Mouse (Mus musculus) splenic B cell, adult 2 months (primary cell): ENCODE measurements at regions not wholly inside any gene's neighbourhood (a gene's known extent, or its start where the extent isn't known, plus 50 kb on each side); places are given as distances from the start of the nearest gene placed in this dataset.
"Not testable (repeated sequence)": the region's sequence is repeated elsewhere in the genome, so short reads cannot be mapped to it uniquely, and the experiment has no call there.

Experiments used
- DNase-seq: peaks from one replicate; pipeline ENCODE4 v3.0.0-alpha.2; 2011; ENCODE audit warnings: low read depth, low spot score
- H3K27me3 ChIP-seq: 2 replicates; pipeline ENCODE4 v1.6.1; 2012; ENCODE audit warnings: mild to moderate bottlenecking, low read length, moderate library complexity, mixed read lengths; ENCODE audit not compliant: control insufficient read depth, poor library complexity, insufficient read depth, severe bottlenecking
- H3K36me3 ChIP-seq: 2 replicates; pipeline ENCODE4 v1.6.1; 2012; ENCODE audit warnings: mild to moderate bottlenecking, low read length, moderate library complexity, mixed read lengths; ENCODE audit not compliant: control insufficient read depth, poor library complexity, insufficient read depth, severe bottlenecking

DNA sequence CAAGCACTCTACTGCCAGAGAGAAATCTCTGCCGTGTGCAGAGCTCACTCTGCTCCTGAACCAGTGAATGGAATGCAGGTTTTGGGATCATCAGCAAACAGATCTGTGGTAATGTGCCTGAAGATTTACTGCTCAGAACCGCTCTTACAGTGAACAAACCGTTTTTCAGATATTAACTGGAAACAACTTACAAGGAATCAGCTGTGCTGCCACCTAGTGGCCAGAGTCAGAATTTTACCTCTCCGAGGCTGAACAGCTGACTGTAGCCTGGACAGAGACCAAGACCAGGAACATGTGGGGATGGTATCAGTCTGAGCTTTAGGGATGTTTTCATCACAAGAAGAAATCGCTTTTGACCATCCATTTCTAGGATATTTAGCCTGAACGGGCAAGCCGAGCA lies 65.3 kb downstream of the Gm15023 start:
- not testable (repeated sequence) for DNase-seq, H3K36me3 ChIP-seq, H3K27me3 ChIP-seq

DNA sequence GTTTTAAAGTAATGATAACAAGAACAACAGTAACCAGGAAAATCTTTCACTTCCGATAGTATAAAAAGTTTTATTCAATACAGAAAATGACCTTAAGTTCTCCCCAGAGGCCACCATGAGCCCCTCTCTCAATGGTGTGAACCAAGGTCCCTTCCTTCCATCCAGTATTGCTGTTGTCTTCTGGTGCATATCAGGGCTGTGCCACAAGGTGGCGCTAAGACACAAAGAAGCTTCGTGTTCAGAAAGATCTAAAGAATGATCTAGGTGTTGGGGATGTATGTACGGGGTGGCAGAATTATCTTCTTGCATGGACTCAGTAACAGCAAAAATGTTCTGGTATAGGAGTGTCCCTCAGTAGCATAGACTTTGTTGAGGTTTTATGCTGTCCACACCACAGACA lies 66.6 kb downstream of the Gm15023 start:
- H3K27me3 ChIP-seq, H3K36me3 ChIP-seq: not testable (repeated sequence)
- peak; percentile 33 for DNase-seq

DNA sequence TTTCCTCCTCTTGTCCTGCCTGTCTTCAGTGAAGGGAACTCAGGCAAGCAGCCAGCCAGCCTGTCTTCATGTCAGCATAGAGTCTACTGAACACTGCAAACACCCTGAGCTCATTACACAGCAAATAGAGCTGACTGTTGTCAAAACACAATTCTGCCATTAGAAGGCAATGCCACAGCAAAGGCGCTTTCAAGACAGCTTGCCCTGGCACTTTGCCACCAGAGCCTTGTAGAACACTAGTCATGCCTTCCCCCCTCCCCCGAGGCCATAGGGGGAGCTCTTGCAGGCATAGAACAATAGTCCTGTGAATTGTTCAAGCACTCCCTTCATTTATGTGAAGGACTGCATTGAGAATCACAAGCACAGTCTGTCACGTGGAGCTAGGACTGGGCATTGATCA lies 75.8 kb downstream of the Gm15023 start:
- no peaks in the 10 kb centered on the region for H3K27me3 ChIP-seq
- no peak for DNase-seq
- H3K36me3 ChIP-seq = no peaks in the 10 kb centered on the region

DNA sequence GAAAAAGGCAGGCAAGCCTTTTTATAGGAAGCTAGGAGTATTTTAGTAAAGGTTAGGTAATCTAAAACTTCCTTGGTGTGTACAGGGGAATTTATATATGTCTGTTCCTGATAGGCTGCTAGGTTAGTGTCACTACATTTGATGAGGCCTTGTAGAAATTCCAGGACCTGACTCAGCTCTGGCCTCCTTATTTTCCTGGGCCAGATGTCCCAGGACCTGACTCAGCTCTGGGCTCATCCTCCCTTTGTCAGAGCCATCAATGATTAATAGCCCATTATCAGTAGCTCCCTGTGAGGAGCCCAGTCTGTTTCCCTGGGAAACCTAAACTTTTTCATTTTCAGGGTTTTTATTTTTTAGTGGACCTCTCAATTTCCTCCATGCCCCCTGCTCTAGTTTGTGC lies 79.3 kb downstream of the Gm15023 start:
- no peak for DNase-seq
- H3K27me3 ChIP-seq = no peaks in the 10 kb centered on the region

DNA sequence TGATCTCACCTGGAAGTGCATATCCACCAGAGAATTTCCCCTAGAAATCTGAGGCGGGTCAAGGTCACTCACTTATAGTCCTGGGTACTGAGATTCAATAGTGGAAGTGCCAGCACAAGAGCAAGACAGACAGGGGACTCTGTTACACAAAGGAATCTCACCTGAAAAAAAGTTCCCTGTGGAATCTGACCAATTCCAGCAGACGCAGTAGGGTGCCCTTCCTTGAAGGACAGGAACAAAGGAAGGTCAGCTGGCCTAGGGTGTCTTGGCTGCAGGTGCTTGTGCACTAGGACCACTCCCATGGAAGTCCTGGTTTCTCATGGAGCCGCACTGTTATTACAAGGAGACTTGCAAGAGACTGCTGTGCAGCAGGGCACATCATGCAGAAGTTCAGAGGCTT lies 81.2 kb downstream of the Gm15023 start:
- Histone ChIP-seq H3K27me3 (no peaks in the 10 kb centered on the region), H3K36me3 (no peaks in the 10 kb centered on the region)
- no peak for DNase-seq

More for the DNA sequence above, 79.3 kb downstream of the Gm15023 start:
- no peaks in the 10 kb centered on the region for H3K36me3 ChIP-seq

DNA sequence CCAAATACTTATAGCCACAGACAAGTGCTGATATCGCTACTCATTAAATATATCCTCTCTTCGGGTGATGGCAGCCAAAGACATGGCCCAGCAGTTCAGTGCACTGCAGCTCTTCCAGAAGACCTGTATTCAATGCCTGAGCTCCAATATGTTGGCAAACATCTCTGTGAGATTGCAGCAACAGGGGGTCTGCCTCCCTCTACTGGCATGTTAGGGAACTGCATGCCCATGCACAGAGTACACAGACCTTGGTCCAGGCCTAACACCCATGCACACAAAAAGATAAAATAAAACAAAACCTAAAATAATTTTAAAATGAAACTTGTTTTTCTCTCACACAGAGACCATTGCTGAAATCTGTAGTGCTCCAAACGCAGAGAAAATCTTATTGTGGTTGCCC lies 82.1 kb upstream of the Zmat1 start:
- peak; percentile 47 for DNase-seq
- not testable (repeated sequence) for H3K36me3 ChIP-seq, H3K27me3 ChIP-seq

DNA sequence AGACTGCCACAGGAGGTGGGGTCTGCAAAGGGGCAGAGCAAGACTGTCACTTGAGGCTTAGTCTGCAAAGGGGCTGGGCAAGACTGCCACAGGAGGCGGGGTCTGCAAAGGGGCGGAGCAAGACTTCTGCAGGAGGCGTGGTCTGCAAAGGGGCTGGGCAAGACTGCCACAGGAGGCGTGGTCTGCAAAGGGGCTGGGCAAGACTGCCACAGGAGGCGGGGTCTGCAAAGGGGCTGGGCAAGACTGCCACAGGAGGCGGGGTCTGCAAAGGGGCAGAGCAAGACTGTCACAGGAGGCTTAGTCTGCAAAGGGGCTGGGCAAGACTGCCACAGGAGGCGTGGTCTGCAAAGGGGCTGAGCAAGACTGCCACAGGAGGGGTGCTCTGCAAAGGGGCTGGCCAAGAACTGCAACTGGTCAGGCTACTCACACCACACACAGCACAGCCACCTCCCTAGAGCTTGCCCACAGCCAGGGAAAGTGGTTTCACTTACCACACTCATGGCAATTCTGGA lies 78.1 kb upstream of the Zmat1 start:
- not testable (repeated sequence) for DNase-seq, H3K27me3 ChIP-seq, H3K36me3 ChIP-seq

DNA sequence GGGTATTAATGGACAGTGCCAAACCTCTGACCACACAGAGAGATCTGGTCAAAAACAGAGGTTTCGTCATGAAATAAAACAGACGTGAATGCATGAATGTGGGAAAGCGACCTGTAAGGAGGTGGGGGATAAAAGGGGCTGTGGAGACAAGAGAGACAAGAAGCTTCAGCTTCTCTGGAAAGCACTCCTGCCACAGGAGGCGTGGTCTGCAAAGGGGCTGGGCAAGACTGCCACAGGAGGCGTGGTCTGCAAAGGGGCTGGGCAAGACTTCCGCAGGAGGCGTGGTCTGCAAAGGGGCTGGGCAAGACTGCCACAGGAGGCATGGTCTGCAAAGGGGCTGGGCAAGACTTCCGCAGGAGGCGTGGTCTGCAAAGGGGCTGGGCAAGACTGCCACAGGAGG lies 77.6 kb upstream of the Zmat1 start:
- H3K27me3 ChIP-seq, H3K36me3 ChIP-seq, DNase-seq: not testable (repeated sequence)

DNA sequence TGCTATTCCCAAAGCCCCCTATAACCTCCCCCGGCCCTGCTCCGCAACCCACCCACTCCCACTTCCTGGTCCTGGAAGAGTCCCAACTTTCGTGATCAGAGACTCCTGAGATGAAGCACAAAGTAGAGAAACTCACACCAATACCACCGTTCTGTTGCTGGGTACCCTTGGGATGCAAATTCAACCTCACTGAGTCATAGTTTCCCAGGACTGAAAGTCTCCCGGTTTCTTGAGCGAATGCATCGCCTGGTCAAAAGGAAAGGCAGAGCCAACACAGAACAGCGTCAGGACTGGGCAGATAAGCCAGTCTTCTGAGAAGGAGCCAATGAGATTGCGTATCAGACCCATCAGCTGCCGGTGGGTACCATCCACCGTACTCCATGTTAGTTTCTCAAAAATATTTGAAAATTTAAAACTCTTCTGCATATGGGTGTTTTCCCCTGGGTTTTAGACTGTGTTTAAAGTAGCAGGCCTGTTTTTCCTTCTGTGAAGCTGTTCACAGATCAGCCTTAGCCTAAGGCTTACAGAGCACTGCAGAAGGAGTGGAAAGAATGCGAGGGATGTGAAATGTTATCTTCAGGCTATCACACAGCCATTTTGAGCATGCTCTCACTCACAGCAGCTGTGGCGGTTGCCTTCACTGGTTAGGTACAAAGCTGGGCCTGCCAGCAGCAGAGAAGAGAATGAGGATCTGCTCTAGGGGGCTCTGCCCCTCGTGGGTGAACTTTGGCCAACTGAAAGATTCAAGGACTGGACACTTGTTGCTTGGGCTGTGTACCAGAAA lies 77.0 kb upstream of the Zmat1 start:
- H3K27me3 ChIP-seq, DNase-seq, H3K36me3 ChIP-seq: not testable (repeated sequence)

DNA sequence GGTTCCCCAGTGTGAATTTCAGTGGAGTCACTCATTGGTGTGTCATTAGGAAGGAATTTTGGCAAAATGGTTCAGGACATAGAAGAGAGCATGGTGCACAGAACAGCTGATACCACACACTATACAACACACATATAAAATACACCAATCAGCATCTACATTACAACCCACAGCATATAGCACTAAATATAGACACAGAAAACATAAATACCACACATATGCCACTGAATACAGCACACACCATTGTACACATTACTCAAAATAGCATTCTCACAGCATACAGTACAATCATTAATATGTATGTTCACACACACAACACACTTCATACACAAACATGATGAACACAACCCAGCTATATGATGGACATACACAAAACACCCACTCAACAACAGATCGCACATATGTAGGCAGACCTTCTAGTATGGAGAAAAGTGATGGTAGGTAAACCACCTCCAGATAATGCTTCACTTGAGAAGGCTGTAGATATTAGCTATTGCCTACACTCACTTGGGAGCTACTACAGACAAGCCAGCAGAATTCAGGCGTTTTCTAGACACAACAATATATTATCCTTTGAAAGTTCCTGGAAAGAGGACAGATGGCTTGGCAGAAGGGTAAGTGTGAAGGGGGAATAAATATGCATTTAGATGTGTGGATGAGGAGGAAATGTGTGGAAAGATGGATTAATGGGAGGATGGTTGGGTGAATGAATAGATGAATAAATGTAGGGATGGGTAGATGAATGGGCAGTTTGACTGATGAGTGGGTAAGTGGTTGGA lies 71.6 kb upstream of the Zmat1 start:
- no peak for DNase-seq
- H3K27me3 ChIP-seq = no peaks in the 10 kb centered on the region
- H3K36me3 ChIP-seq = no peaks in the 10 kb centered on the region

DNA sequence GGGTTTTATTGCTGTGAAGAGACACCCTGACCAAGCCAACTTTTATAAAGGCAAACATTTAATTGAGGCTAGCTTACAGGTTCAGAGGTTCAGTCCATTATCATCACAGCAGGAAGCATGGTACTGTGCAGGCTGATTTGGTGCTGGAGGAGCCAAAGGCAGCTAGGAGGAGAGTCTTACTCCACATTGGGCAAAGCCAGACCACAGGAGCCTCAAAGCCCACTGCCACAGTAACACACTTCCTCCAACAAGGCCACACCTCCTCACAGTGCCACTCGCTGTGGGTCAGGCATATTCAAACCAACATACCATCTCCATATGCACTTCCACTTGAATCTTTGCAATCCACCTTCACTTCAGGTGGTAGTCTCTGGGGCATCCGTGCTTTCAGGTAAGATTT lies 70.4 kb upstream of the Zmat1 start:
- DNase-seq = no peak
- H3K36me3 ChIP-seq = no peaks in the 10 kb centered on the region
- H3K27me3 ChIP-seq = no peaks in the 10 kb centered on the region

DNA sequence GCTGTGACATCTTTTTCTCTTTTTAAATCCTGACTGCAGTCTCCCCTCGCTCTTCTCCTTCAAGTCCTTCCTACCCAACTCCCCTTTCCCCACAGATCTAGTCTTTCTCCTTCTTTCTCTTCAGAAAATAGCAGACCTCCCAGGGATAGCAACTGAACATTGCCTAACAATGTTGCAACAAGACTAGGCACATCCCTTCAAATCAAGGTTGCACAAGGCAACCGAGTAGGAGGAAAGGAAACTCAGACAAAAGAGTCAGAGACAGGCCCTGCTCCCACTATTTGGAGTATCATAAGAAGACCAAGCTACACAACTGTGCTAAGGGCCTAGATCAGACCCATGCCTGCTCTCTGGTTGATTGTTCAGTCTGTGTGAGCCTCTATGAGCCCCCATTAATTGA lies 66.9 kb upstream of the Zmat1 start:
- DNase-seq = no peak
- Histone ChIP-seq H3K36me3 (no peaks in the 10 kb centered on the region), H3K27me3 (no peaks in the 10 kb centered on the region)

DNA sequence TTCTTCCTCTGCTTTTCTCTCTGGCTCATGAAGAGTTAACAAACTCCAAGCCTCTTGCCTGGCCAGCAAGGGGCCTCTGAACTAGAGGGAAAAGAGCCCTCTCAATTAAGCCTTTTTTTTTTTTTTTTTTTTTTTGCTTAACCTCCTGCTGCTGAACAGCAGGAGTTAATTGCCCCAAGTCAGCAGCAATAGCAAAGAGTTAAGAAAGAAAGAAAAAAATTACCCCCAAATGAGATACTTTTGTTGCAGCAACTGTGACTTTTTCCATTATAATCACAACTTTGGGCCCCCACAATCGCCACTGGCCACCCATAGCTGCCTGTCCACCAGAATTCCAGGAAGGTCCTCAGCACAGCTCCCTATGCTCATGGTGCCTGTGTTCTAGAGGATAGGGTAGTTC lies 60.4 kb upstream of the Zmat1 start:
- Histone ChIP-seq H3K36me3 (no peaks in the 10 kb centered on the region), H3K27me3 (no peaks in the 10 kb centered on the region)
- DNase-seq = no peak

DNA sequence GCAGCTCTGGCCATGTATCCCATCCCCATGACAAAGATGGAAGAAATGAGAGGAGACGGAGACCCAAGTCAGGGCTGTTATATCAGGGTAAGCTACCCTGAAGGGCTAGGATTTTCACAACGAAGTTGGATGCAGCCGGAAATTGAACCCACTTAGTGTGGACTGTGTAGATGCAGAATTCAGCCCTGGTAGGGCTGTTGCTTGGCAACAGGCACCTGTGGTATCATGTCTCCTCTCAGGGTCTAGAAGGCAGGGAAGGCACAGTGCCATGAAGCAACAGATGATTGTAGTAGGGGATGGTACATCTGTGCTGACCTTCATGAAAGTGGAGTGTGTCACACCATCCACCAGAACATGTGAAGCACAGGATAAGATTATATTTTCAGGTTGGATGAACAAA lies 51.2 kb upstream of the Zmat1 start:
- no peak for DNase-seq
- H3K27me3 ChIP-seq = no peaks in the 10 kb centered on the region
- no peaks in the 10 kb centered on the region for H3K36me3 ChIP-seq

DNA sequence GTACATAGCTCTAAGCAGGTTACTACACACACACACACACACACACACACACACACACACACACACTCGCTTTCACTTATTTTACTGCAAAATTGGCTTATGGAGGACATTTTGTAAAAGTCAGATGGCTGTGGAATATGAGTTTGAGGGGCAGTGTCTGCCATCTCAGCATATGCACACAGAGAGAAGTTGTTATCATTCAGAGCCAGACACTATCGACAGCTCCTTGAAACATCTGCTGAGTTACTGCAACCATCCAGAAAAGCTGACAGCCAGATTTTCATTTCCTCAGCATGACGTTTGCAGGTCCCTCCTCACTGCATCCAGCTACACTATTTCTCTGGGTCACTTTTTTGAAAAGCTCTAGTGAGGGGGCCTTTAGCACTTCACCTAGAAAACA lies 49.9 kb upstream of the Zmat1 start:
- DNase-seq = no peak

More for the DNA sequence above, 49.9 kb upstream of the Zmat1 start:
- H3K27me3 ChIP-seq = no peaks in the 10 kb centered on the region
- no peaks in the 10 kb centered on the region for H3K36me3 ChIP-seq
